In genomic region chr6:101684390-101684789, GRCm38 (mm10) we compare ENCODE assay signal across 10 mouse cellular contexts.
DNase-seq lines count a peak whose midpoint lies in the region; TF ChIP-seq lines count a peak whose summit lies in the region.
"Had no signal": no experiment of that assay in that cellular context is flagged by ENCODE, and none has a peak within 500 bp of the region (broad histone marks: within the 10 kb centered on the region; RNA-seq: fewer than 3 reads in every experiment).

No protein-coding gene starts in this region.

- peak; percentile 32; the same call in 1 of the 2 replicates for TF ChIP-seq CTCF in brain, embryonic 14.5 days (IDR thresholded peaks at IDR 0.05; ENCODE audit: borderline replicate concordance, extremely low read depth, insufficient read depth, insufficient read length)

- peak; percentile 6 for DNase-seq in kidney, postnatal 10 days
- DNase-seq in kidney, postnatal 14 days = no peak
- peak; percentile 8 for DNase-seq in thymus, postnatal 25 days
- no peak for DNase-seq in thymus, adult 18-20 months
- no peak for DNase-seq in brain, embryonic 14.5 days (ENCODE audit: low read depth)
- no peak for DNase-seq in frontal cortex, postnatal 36 days (ENCODE audit: low spot score in 2 of 2)
- DNase-seq in ovary, postnatal 14 days (ENCODE audit: low spot score) = no peak
- no peak for DNase-seq in heart, postnatal 4 days
- DNase-seq: lung, postnatal 14 days; right cerebral cortex, adult 18-20 months had no signal

- no peak for TF ChIP-seq POLR2A in brain, embryonic 14.5 days (IDR thresholded peaks at IDR 0.05; ENCODE audit: borderline replicate concordance, extremely low read depth, insufficient read depth, insufficient read length, poor library complexity, severe bottlenecking)

Comparison
In these comparisons a context has a peak if more than half of its experiments do, and no peak if none do; other contexts are left out.
1. DNase-seq: peak in kidney, postnatal 10 days (single experiment) and thymus, postnatal 25 days (single experiment); none in kidney, postnatal 14 days (single experiment), thymus, adult 18-20 months (0 of 2), brain, embryonic 14.5 days (single experiment), frontal cortex, postnatal 36 days (0 of 2), ovary, postnatal 14 days (single experiment) and heart, postnatal 4 days (single experiment).